Mouse (Mus musculus) stomach, embryonic 15.5 days (tissue): ENCODE results near the gene Hrk. TPM values are rescaled to one million over a fixed set of nuclear protein-coding genes. Genes with fewer than 3 reads are reported as not detected.

Experiments
- ATAC-seq: fragments of 200-750 bp; cut with Nextera tagmentation; 2 replicates; pipeline ENCODE4 v1.8.0; 2017; ENCODE audit warnings: low read depth, moderate number of reproducible peaks, moderate TSS enrichment; ENCODE audit not compliant: insufficient read depth, low FRiP score
- H3K27ac ChIP-seq: fragments of 300-500 bp; sonication (generic); 2 replicates; pipeline ENCODE4 v1.5.1; 2015; ENCODE audit warnings: mild to moderate bottlenecking, inconsistent platforms
- H3K27me3 ChIP-seq: fragments of 300-500 bp; sonication (generic); replicated peaks from 2 replicates; pipeline ENCODE4 v1.6.1; 2015; ENCODE audit warnings: inconsistent platforms
- H3K36me3 ChIP-seq: fragments of 300-500 bp; sonication (generic); 2 replicates; pipeline ENCODE4 v1.6.1; 2015; ENCODE audit warnings: inconsistent platforms
- H3K4me1 ChIP-seq: fragments of 300-500 bp; sonication (generic); 2 replicates; pipeline ENCODE4 v1.6.1; 2015; ENCODE audit warnings: inconsistent platforms
- H3K4me2 ChIP-seq: fragments of 300-500 bp; sonication (generic); 2 replicates; pipeline ENCODE4 v1.6.1; 2015; ENCODE audit warnings: mild to moderate bottlenecking, inconsistent platforms
- H3K4me3 ChIP-seq: fragments of 300-500 bp; sonication (generic); replicated peaks from 2 replicates; pipeline ENCODE4 v1.5.1; 2015; ENCODE audit warnings: inconsistent platforms
- H3K9ac ChIP-seq: fragments of 300-500 bp; sonication (generic); 2 replicates; pipeline ENCODE4 v1.6.1; 2015; ENCODE audit warnings: inconsistent platforms
- H3K9me3 ChIP-seq: fragments of 300-500 bp; sonication (generic); 2 replicates; pipeline ENCODE4 v1.6.1; 2016; ENCODE audit warnings: inconsistent platforms
- whole genome bisulfite sequencing: fragments of 180-500 bp; shearing (Covaris S2); methylation state at CpG from one replicate; pipeline ENCODE4 v1.1.7; 2015; 5-methylcytosine and 5-hydroxymethylcytosine counted together
- polyA plus RNA-seq: library from polyadenylated mRNA; unstranded; fragments of >200 nt; fragmentation: Nextera tagmentation; extraction: Ambion mirVana; gene quantifications from 2 replicates; pipeline ENCODE4 v1.2.1, GENCODE M21; 2015

Gene Hrk
- polyA plus RNA-seq, 1 experiment from 2014 or later, result 0.48 TPM

- H3K4me3 ChIP-seq, result no peak overlapping the region
- H3K9me3 ChIP-seq, result no peaks in the 10 kb centered on the region
- WGBS, result 84% methylated on average over 12 of the region's 12 CpGs
- no peak overlapping the region for H3K9ac ChIP-seq
- no peaks in the 10 kb centered on the region for H3K27me3 ChIP-seq
- H3K36me3 ChIP-seq, result peaks cover 26% of the 10 kb centered on the region
- no peak overlapping the region for H3K27ac ChIP-seq
- H3K4me2 ChIP-seq, result no peak overlapping the region
- ATAC-seq, result no peak
- peaks cover 12% of the 10 kb centered on the region; the same call in 1 of the 2 replicates for H3K4me1 ChIP-seq
Measured at GRCm38 (mm10) chr5:118143211-118144026, 21.0 kb upstream of the Hrk start.

GRCm38 (mm10) chr5:118144327-118144726 is 20.1 kb upstream of the Hrk start:
- Histone ChIP-seq H3K9ac (no peak overlapping the region), H3K4me3 (no peak overlapping the region), H3K9me3 (no peaks in the 10 kb centered on the region), H3K27me3 (no peaks in the 10 kb centered on the region), H3K36me3 (peaks cover 22% of the 10 kb centered on the region), H3K4me1 (peaks cover 12% of the 10 kb centered on the region; the same call in 1 of the 2 replicates), H3K4me2 (no peak overlapping the region), H3K27ac (no peak overlapping the region)
- peak; percentile 60; the same call in 1 of the 2 replicates for ATAC-seq
- WGBS, result 71% methylated on average over 4 of the region's 4 CpGs

GRCm38 (mm10) chr5:118144770-118145169 is 19.7 kb upstream of the Hrk start:
- H3K9ac ChIP-seq, result 0 out of 2 replicates have a peak overlapping the region, but pooled peaks have one; percentile 3
- no peak overlapping the region for H3K4me2 ChIP-seq
- ATAC-seq, result no peak
- peaks cover 17% of the 10 kb centered on the region for H3K36me3 ChIP-seq
- no peaks in the 10 kb centered on the region for H3K9me3 ChIP-seq
- H3K27ac ChIP-seq, result no peak overlapping the region
- H3K4me3 ChIP-seq, result no peak overlapping the region
- WGBS, result 75% methylated on average over 6 of the region's 6 CpGs
- no peaks in the 10 kb centered on the region for H3K27me3 ChIP-seq
- H3K4me1 ChIP-seq, result peaks cover 12% of the 10 kb centered on the region; the same call in 1 of the 2 replicates

- Histone ChIP-seq H3K27me3 (no peaks in the 10 kb centered on the region), H3K4me2 (no peak overlapping the region), H3K36me3 (peaks cover 12% of the 10 kb centered on the region), H3K27ac (no peak overlapping the region), H3K9ac (no peak overlapping the region), H3K9me3 (no peaks in the 10 kb centered on the region), H3K4me3 (no peak overlapping the region), H3K4me1 (peaks cover 12% of the 10 kb centered on the region; the same call in 1 of the 2 replicates)
- no peak for ATAC-seq
- WGBS, result 90% methylated on average over 3 of the region's 3 CpGs
Measured at GRCm38 (mm10) chr5:118145458-118145857, 19.0 kb upstream of the Hrk start.

GRCm38 (mm10) chr5:118145999-118146679 is 18.3 kb upstream of the Hrk start:
- Histone ChIP-seq H3K36me3 (peaks cover 12% of the 10 kb centered on the region), H3K4me3 (no peak overlapping the region), H3K9me3 (no peaks in the 10 kb centered on the region), H3K9ac (no peak overlapping the region), H3K4me2 (no peak overlapping the region), H3K4me1 (peaks cover 12% of the 10 kb centered on the region; the same call in 1 of the 2 replicates), H3K27ac (no peak overlapping the region), H3K27me3 (no peaks in the 10 kb centered on the region)
- WGBS, result 79% methylated on average over 15 of the region's 15 CpGs
- ATAC-seq, result no peak

- ATAC-seq, result no peak
- WGBS, result 70% methylated on average over 10 of the region's 10 CpGs
- no peaks in the 10 kb centered on the region for H3K27me3 ChIP-seq
Measured at GRCm38 (mm10) chr5:118147264-118147663, 17.2 kb upstream of the Hrk start.

GRCm38 (mm10) chr5:118149711-118150110 is 14.7 kb upstream of the Hrk start:
- Histone ChIP-seq H3K27me3 (no peaks in the 10 kb centered on the region), H3K4me3 (no peak overlapping the region), H3K9ac (no peak overlapping the region), H3K4me1 (peaks cover 17% of the 10 kb centered on the region), H3K9me3 (no peaks in the 10 kb centered on the region), H3K27ac (no peak overlapping the region), H3K4me2 (no peak overlapping the region), H3K36me3 (no peaks in the 10 kb centered on the region)
- no peak for ATAC-seq
- 82% methylated on average over 3 of the region's 3 CpGs for WGBS

More at GRCm38 (mm10) chr5:118147264-118147663, 17.2 kb upstream of the Hrk start:
- Histone ChIP-seq H3K27ac (no peak overlapping the region), H3K4me3 (no peak overlapping the region), H3K9ac (no peak overlapping the region), H3K36me3 (peaks cover 3% of the 10 kb centered on the region; the same call in 1 of the 2 replicates), H3K9me3 (no peaks in the 10 kb centered on the region), H3K4me1 (peaks cover 12% of the 10 kb centered on the region; the same call in 1 of the 2 replicates), H3K4me2 (no peak overlapping the region)

- WGBS, result under 1% methylated on average over 67 of the region's 67 CpGs
- no peaks in the 10 kb centered on the region for H3K9me3 ChIP-seq
- H3K27ac ChIP-seq, result 0 out of 2 replicates have a peak within 1 kb of the TSS, but pooled peaks have one; percentile 11
Measured at GRCm38 (mm10) chr5:118154839-118155564, 9.4 kb upstream of the Hrk start, which contains the start of gene Fbxw8. Gene Fbxw8 (minus strand): TSS chr5:118155464.

GRCm38 (mm10) chr5:118155565-118155947 is 8.9 kb upstream of the Hrk start:
- WGBS, result 19% methylated on average over 9 of the region's 9 CpGs

More at GRCm38 (mm10) chr5:118154839-118155564, 9.4 kb upstream of the Hrk start, which contains the start of gene Fbxw8:
- Histone ChIP-seq H3K4me1 (peaks cover 16% of the 10 kb centered on the region; the same call in 1 of the 2 replicates), H3K4me3 (peak within 1 kb of the TSS; percentile 98), H3K27me3 (no peaks in the 10 kb centered on the region), H3K9ac (peak within 1 kb of the TSS; percentile 94), H3K4me2 (peak within 1 kb of the TSS; percentile 65), H3K36me3 (no peaks in the 10 kb centered on the region)
- peak; percentile 84 for ATAC-seq

GRCm38 (mm10) chr5:118156976-118157375 is 7.5 kb upstream of the Hrk start:
- H3K4me1 ChIP-seq, result peaks cover 16% of the 10 kb centered on the region; the same call in 1 of the 2 replicates
- 0 out of 2 replicates have a peak, but pooled peaks have one; percentile 44 for ATAC-seq
- H3K9ac ChIP-seq, result no peak overlapping the region
- H3K4me2 ChIP-seq, result no peak overlapping the region
- no peak overlapping the region for H3K27ac ChIP-seq
- peaks cover 10% of the 10 kb centered on the region for H3K27me3 ChIP-seq
- no peaks in the 10 kb centered on the region for H3K36me3 ChIP-seq
- no peaks in the 10 kb centered on the region for H3K9me3 ChIP-seq
- WGBS, result 11% methylated on average over 4 of the region's 4 CpGs
- no peak overlapping the region for H3K4me3 ChIP-seq

More at GRCm38 (mm10) chr5:118155565-118155947, 8.9 kb upstream of the Hrk start:
- Histone ChIP-seq H3K27me3 (peaks cover 3% of the 10 kb centered on the region; the same call in 1 of the 2 replicates), H3K9me3 (no peaks in the 10 kb centered on the region), H3K9ac (no peak overlapping the region), H3K27ac (no peak overlapping the region), H3K4me2 (peak overlapping the region; percentile 65), H3K36me3 (no peaks in the 10 kb centered on the region), H3K4me3 (peak overlapping the region; percentile 98), H3K4me1 (peaks cover 16% of the 10 kb centered on the region; the same call in 1 of the 2 replicates)
- no peak for ATAC-seq

GRCm38 (mm10) chr5:118160691-118161090 is 3.8 kb upstream of the Hrk start:
- H3K36me3 ChIP-seq, result no peaks in the 10 kb centered on the region
- H3K27ac ChIP-seq, result no peak overlapping the region
- H3K9me3 ChIP-seq, result no peaks in the 10 kb centered on the region
- H3K27me3 ChIP-seq, result peaks cover 24% of the 10 kb centered on the region
- no peak overlapping the region for H3K9ac ChIP-seq
- no peak overlapping the region for H3K4me2 ChIP-seq
- 0 out of 2 replicates have a peak, but pooled peaks cover 3% of the 10 kb centered on the region for H3K4me1 ChIP-seq
- WGBS, result 45% methylated on average over 4 of the region's 4 CpGs
- no peak overlapping the region for H3K4me3 ChIP-seq
- ATAC-seq, result no peak
